Mouse (Mus musculus): ENCODE data around the gene Cenpv.

GRCm38 (mm10) chr11:62554934-62555517, 16.0 kb upstream of the Cenpv start:
- TF ChIP-seq CTCF (IDR thresholded peaks at IDR 0.05; ENCODE audit: low read depth) (no peak), EP300 (IDR thresholded peaks at IDR 0.05; ENCODE audit: low read depth) (no peak)

Data from liver, embryonic 14.5 days (tissue).